Mouse (Mus musculus): ENCODE measurements around the gene Fer1l5. TPM values are rescaled to one million over a fixed set of nuclear protein-coding genes. Genes with fewer than 3 reads are reported as not detected.

Fer1l5 gene
- not detected for total RNA-seq (2021)

GRCm38 (mm10) chr1:36371934-36372845 lies at the start of gene Fer1l5:
TSS of gene Fer1l5 (plus strand) at chr1:36372291.
- DNase-seq, result no peak

GRCm38 (mm10) chr1:36323076-36323475 lies 49.0 kb upstream of the Fer1l5 start:
- DNase-seq, result no peak

GRCm38 (mm10) chr1:36323746-36324448 lies 48.2 kb upstream of the Fer1l5 start:
- DNase-seq, result peak in 1 of 2 experiments; percentile 53

- DNase-seq, result no peak
Observed at GRCm38 (mm10) chr1:36325900-36326321, 46.2 kb upstream of the Fer1l5 start.

- DNase-seq, result peak; percentile 42 to 57
Observed at GRCm38 (mm10) chr1:36326815-36327214, 45.3 kb upstream of the Fer1l5 start.

GRCm38 (mm10) chr1:36331743-36332142 lies 40.3 kb upstream of the Fer1l5 start:
- no peak for DNase-seq

GRCm38 (mm10) chr1:36332955-36333887 lies 38.9 kb upstream of the Fer1l5 start:
- DNase-seq, result no peak

- no peak for DNase-seq
Observed at GRCm38 (mm10) chr1:36342547-36342946, 29.5 kb upstream of the Fer1l5 start.

GRCm38 (mm10) chr1:36352351-36352750 lies 19.7 kb upstream of the Fer1l5 start:
- peak; percentile 21 to 43 for DNase-seq

- no peak for DNase-seq
Observed at GRCm38 (mm10) chr1:36356955-36357695, 15.0 kb upstream of the Fer1l5 start.

GRCm38 (mm10) chr1:36367698-36368097 lies 4.4 kb upstream of the Fer1l5 start:
- no peak for DNase-seq

- DNase-seq, result peak in 1 of 2 experiments; percentile 24
Observed at GRCm38 (mm10) chr1:36368112-36368968, 3.8 kb upstream of the Fer1l5 start.

- DNase-seq, result peak; percentile 86
Observed at GRCm38 (mm10) chr1:36368969-36369645, 3.0 kb upstream of the Fer1l5 start, which contains the start of gene Kansl3. TSS of gene Kansl3 (minus strand) at chr1:36369181.

GRCm38 (mm10) chr1:36370918-36371317 lies 1.2 kb upstream of the Fer1l5 start:
- no peak for DNase-seq

GRCm38 (mm10) chr1:36378880-36379279 lies 6.8 kb downstream of the Fer1l5 start:
- no peak for DNase-seq

GRCm38 (mm10) chr1:36379582-36379981 lies 7.5 kb downstream of the Fer1l5 start:
- DNase-seq, result no peak

GRCm38 (mm10) chr1:36397041-36397440 lies 24.9 kb downstream of the Fer1l5 start:
- DNase-seq, result no peak

GRCm38 (mm10) chr1:36401509-36401908 lies 29.4 kb downstream of the Fer1l5 start:
- DNase-seq, result no peak

- DNase-seq, result no peak
Observed at GRCm38 (mm10) chr1:36404531-36404930, 32.4 kb downstream of the Fer1l5 start.

- DNase-seq, result no peak
Observed at GRCm38 (mm10) chr1:36429511-36429910, 57.4 kb downstream of the Fer1l5 start.

Measured in layer of hippocampus, postnatal 36 days (tissue).